Mouse (Mus musculus): ENCODE data around the gene Bag3.

DNA sequence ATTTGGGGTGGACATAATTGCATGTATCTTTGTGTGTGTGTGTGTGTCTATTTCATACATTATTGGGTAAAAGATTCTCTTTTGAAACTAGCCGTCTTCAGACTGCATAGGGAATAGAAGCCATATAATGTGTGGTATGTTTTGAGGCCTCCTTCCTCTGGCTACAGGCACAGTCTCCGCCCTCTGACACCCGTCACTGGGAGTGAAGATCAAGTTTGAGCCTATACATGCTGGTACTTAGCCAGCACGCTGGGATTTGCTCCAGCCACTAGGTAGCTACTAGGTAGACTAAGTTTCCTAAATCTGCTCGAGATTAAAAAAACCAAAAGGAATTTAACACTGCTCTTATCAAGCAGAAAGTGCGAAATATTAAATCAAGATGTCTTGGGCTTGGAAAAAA lies 3.2 kb downstream of the Bag3 start:
- TF ChIP-seq EP300 (IDR thresholded peaks at IDR 0.05; ENCODE audit: insufficient read depth, low read depth, low read length) (no peak), CTCF (IDR thresholded peaks at IDR 0.05) (no peak)
